Mouse (Mus musculus) kidney, embryonic 14.5 days (tissue): ENCODE measurements around the gene Gm10591. TPM values are rescaled to one million over a fixed set of nuclear protein-coding genes. Genes with fewer than 3 reads are reported as not detected.
"Not testable (repeated sequence)": the region's sequence is repeated elsewhere in the genome, so short reads cannot be mapped to it uniquely, and the experiment has no call there.

Source experiments
- ATAC-seq: fragments of 200-750 bp; cut with Nextera tagmentation; 2 replicates; pipeline ENCODE4 v1.8.0; 2017; ENCODE audit warnings: moderate number of reproducible peaks, mild to moderate bottlenecking, moderate TSS enrichment, moderate library complexity; ENCODE audit not compliant: low FRiP score, low TSS enrichment
- H3K27ac ChIP-seq: fragments of 300-500 bp; sonication (generic); 2 replicates; pipeline ENCODE4 v1.5.1; 2014; ENCODE audit warnings: low read depth, mild to moderate bottlenecking, low read length, moderate library complexity, mixed read lengths
- H3K27me3 ChIP-seq: fragments of 300-500 bp; sonication (generic); 2 replicates; pipeline ENCODE4 v1.6.1; 2014; ENCODE audit warnings: mild to moderate bottlenecking, low read length; ENCODE audit not compliant: control insufficient read depth, insufficient read depth
- H3K36me3 ChIP-seq: fragments of 300-500 bp; sonication (generic); 2 replicates; pipeline ENCODE4 v1.6.1; 2014; ENCODE audit warnings: low read length, mixed read lengths; ENCODE audit not compliant: control insufficient read depth, insufficient read depth
- H3K4me1 ChIP-seq: fragments of 300-500 bp; sonication (generic); 2 replicates; pipeline ENCODE4 v1.6.1; 2014; ENCODE audit warnings: low read length, mixed read lengths; ENCODE audit not compliant: control insufficient read depth, insufficient read depth
- H3K4me2 ChIP-seq: fragments of 300-500 bp; sonication (generic); replicated peaks from 2 replicates; pipeline ENCODE4 v1.6.1; 2014; ENCODE audit warnings: low read depth, mild to moderate bottlenecking, low read length
- H3K4me3 ChIP-seq: fragments of 300-500 bp; sonication (generic); 2 replicates; pipeline ENCODE4 v1.5.1; 2014; ENCODE audit warnings: mild to moderate bottlenecking, low read length
- H3K9ac ChIP-seq: fragments of 300-500 bp; sonication (generic); 2 replicates; pipeline ENCODE4 v1.6.1; 2014; ENCODE audit warnings: low read depth, mild to moderate bottlenecking, low read length, moderate library complexity
- H3K9me3 ChIP-seq: fragments of 300-500 bp; sonication (generic); 2 replicates; pipeline ENCODE4 v1.6.1; 2016; ENCODE audit warnings: low read length; ENCODE audit not compliant: control insufficient read depth
- WGBS: fragments of 180-500 bp; shearing (Covaris S2); extraction: QIAGEN DNeasy Blood & Tissue Kit; methylation state at CpG from one replicate; pipeline ENCODE4 v1.1.7; 2014; 5-methylcytosine and 5-hydroxymethylcytosine counted together
- polyA plus RNA-seq: library from polyadenylated mRNA; unstranded; fragments of >200 nt; fragmentation: Nextera tagmentation; extraction: Ambion mirVana; gene quantifications from 2 replicates; pipeline ENCODE4 v1.2.1, GENCODE M21; 2014

Gene Gm10591
- 2.3 TPM in 1 of 2 replicates, not detected in the other for polyA plus RNA-seq

GRCm38 (mm10) chr4:42611895-42612294 is at the start of gene Gm10591:
Gm10591 (plus strand) TSS chr4:42612195.
- not testable (repeated sequence) for H3K4me1 ChIP-seq, H3K4me3 ChIP-seq, ATAC-seq, H3K9me3 ChIP-seq, H3K4me2 ChIP-seq, H3K27me3 ChIP-seq, H3K9ac ChIP-seq, H3K36me3 ChIP-seq, H3K27ac ChIP-seq
- WGBS: no CpG with 5 or more reads among the region's 5 CpGs

- not testable (repeated sequence) for H3K4me1 ChIP-seq, H3K27me3 ChIP-seq, H3K4me2 ChIP-seq, H3K4me3 ChIP-seq, H3K9ac ChIP-seq, H3K36me3 ChIP-seq, H3K9me3 ChIP-seq, ATAC-seq, H3K27ac ChIP-seq
- no CpG with 5 or more reads among the region's 8 CpGs for WGBS
Observed at GRCm38 (mm10) chr4:42629419-42629818, 17.4 kb downstream of the Gm10591 start, which contains the start of gene Gm2564. Gm2564 (plus strand) TSS chr4:42629719.

GRCm38 (mm10) chr4:42654951-42655350 is 43.0 kb downstream of the Gm10591 start, which contains the start of gene Ccl27b:
Ccl27b (plus strand) TSS chr4:42655251.
- not testable (repeated sequence) for H3K4me2 ChIP-seq, H3K27ac ChIP-seq, H3K9ac ChIP-seq, H3K36me3 ChIP-seq, H3K4me1 ChIP-seq, H3K27me3 ChIP-seq, H3K9me3 ChIP-seq, ATAC-seq, H3K4me3 ChIP-seq
- no CpG with 5 or more reads among the region's 9 CpGs for WGBS

- not testable (repeated sequence) for H3K4me3 ChIP-seq, H3K4me2 ChIP-seq, H3K9me3 ChIP-seq, H3K9ac ChIP-seq, H3K27me3 ChIP-seq, H3K4me1 ChIP-seq, H3K27ac ChIP-seq, ATAC-seq, H3K36me3 ChIP-seq
- no CpG with 5 or more reads among the region's 3 CpGs for WGBS
Observed at GRCm38 (mm10) chr4:42661793-42662192, 49.8 kb downstream of the Gm10591 start, which contains the start of gene Il11ra2. Il11ra2 (minus strand) TSS chr4:42661893.

Other genes with a start within 250 kb of the Gm10591 start
- gene Gm21586, start 172.8 kb upstream of the Gm10591 start, polyA plus RNA-seq: not detected in 2 replicates
- gene Gm2163, start 145.4 kb upstream of the Gm10591 start, polyA plus RNA-seq: not detected in 2 replicates
- gene Fam205a2, start 84.0 kb upstream of the Gm10591 start, polyA plus RNA-seq: 0.19 TPM in 1 of 2 replicates, not detected in the other
- gene Gm2564, start 17.5 kb downstream of the Gm10591 start, polyA plus RNA-seq: not detected in 2 replicates
- gene Ccl27b, start 43.1 kb downstream of the Gm10591 start, polyA plus RNA-seq: not detected in 2 replicates
- not detected in 2 replicates for gene Il11ra2, start 49.7 kb downstream of the Gm10591 start, polyA plus RNA-seq
- gene 4930578G10Rik, start 123.3 kb downstream of the Gm10591 start, polyA plus RNA-seq: not detected in 2 replicates
- gene Ccl19, start 144.4 kb downstream of the Gm10591 start, polyA plus RNA-seq: not detected in 2 replicates
- 47.2 and 48.1 TPM in 2 replicates for gene Ccl21a, start 161.8 kb downstream of the Gm10591 start, polyA plus RNA-seq
- gene Fam205a1, start 241.7 kb downstream of the Gm10591 start, polyA plus RNA-seq: not detected in 2 replicates
- gene Gm12394, start 244.6 kb downstream of the Gm10591 start, polyA plus RNA-seq: 0.14 and 0.16 TPM in 2 replicates